Mouse (Mus musculus): ENCODE results near the gene Sbf1. TPM values are rescaled to one million over a fixed set of nuclear protein-coding genes. Genes with fewer than 3 reads are reported as not detected.

Sbf1 gene
- polyA plus RNA-seq (2015; fragmentation: Nextera tagmentation; extraction: Ambion mirVana): 47.6 and 49.5 TPM in 2 replicates

DNA sequence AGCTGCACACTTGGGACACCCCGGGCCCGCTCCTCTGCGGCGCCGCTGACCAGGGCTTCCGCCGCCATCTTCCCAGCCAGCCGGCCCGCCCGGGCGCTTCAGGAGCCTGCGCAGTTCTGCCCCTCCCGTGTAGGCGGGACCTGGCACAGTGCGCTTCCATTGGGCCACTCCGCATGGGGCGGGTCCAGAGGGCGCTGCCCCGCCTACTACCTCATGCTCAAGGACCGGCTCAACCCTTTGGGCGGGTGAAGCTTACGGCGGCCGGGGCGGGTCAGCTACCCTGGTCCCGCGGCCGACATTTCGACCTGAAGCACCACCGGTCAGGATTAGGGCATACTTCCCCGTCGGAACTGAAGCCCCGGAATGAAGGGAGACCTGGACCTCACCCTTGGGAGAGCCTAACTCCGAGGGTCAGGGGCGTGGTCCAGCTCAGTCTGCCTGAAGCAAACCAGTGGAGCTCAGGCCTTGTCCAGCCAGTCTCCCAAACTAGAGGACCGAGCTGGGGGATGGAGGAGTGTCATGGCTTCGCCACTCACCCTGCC, at the start of gene Sbf1:
Sbf1 (minus strand) TSS at position 122 of the 542 bp plus-strand sequence.
- Histone ChIP-seq H3K4me2 (ENCODE audit: low read depth, low read length) (peak within 1 kb of the TSS; percentile 67), H3K27me3 (ENCODE audit: control insufficient read depth, insufficient read depth, low read length) (no peaks in the 10 kb centered on the region)
- under 1% methylated on average over 37 of the region's 37 CpGs for WGBS

GRCm38 (mm10) chr15:89363051-89363450, 47.9 kb upstream of the Sbf1 start:
- Histone ChIP-seq H3K4me2 (ENCODE audit: low read depth, low read length) (no peak overlapping the region), H3K9ac (ENCODE audit: low read length) (no peak overlapping the region), H3K36me3 (ENCODE audit: control insufficient read depth, insufficient read depth, low read length) (peaks cover 38% of the 10 kb centered on the region), H3K9me3 (replicated peaks; ENCODE audit: control insufficient read depth, low read length) (no peaks in the 10 kb centered on the region), H3K27me3 (ENCODE audit: control insufficient read depth, insufficient read depth, low read length) (no peaks in the 10 kb centered on the region), H3K4me3 (replicated peaks; ENCODE audit: low read length) (no peak overlapping the region), H3K4me1 (ENCODE audit: control insufficient read depth, insufficient read depth, low read length) (0 out of 2 replicates have a peak, but pooled peaks cover 3% of the 10 kb centered on the region), H3K27ac (ENCODE audit: low read length) (no peak overlapping the region)
- WGBS: 83% methylated on average over 7 of the region's 7 CpGs
- ATAC-seq (ENCODE audit: insufficient read depth, low FRiP score): no peak

More for the DNA sequence above, at the start of gene Sbf1:
- Histone ChIP-seq H3K36me3 (ENCODE audit: control insufficient read depth, insufficient read depth, low read length) (no peaks in the 10 kb centered on the region), H3K4me1 (ENCODE audit: control insufficient read depth, insufficient read depth, low read length) (peaks cover 19% of the 10 kb centered on the region), H3K4me3 (replicated peaks; ENCODE audit: low read length) (peak within 1 kb of the TSS; percentile 93), H3K27ac (ENCODE audit: low read length) (peak within 1 kb of the TSS; percentile 43; the same call in 1 of the 2 replicates), H3K9ac (ENCODE audit: low read length) (peak within 1 kb of the TSS; percentile 96), H3K9me3 (replicated peaks; ENCODE audit: control insufficient read depth, low read length) (no peaks in the 10 kb centered on the region)
- peak; percentile 99 for ATAC-seq (ENCODE audit: insufficient read depth, low FRiP score)

DNA sequence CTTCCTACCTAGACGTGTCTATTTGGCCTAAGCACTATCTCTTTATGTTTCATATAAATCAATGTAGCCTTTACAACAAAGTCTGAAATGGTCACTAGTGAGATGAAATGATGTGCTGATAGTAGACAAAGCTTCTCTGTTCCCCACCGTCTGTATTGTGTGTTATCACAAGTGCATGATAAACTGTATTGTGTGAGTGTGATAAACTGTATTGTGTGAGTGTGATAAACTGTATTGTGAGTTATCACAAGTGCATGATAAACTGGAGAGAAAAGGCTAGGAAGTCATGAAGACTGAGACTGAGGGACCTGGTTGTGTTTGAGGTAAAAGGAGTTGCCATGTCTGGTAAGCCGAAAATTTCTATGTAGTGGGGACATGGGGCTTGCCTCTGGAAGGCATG, 43.7 kb upstream of the Sbf1 start:
- no peaks in the 10 kb centered on the region for H3K27me3 ChIP-seq (ENCODE audit: control insufficient read depth, insufficient read depth, low read length)
- H3K9ac ChIP-seq (ENCODE audit: low read length): no peak overlapping the region
- peaks cover 13% of the 10 kb centered on the region for H3K4me1 ChIP-seq (ENCODE audit: control insufficient read depth, insufficient read depth, low read length)
- peaks cover 16% of the 10 kb centered on the region for H3K36me3 ChIP-seq (ENCODE audit: control insufficient read depth, insufficient read depth, low read length)
- H3K4me3 ChIP-seq (replicated peaks; ENCODE audit: low read length): no peak overlapping the region
- H3K27ac ChIP-seq (ENCODE audit: low read length): no peak overlapping the region
- H3K4me2 ChIP-seq (ENCODE audit: low read depth, low read length): no peak overlapping the region
- no peak for ATAC-seq (ENCODE audit: insufficient read depth, low FRiP score)
- H3K9me3 ChIP-seq (replicated peaks; ENCODE audit: control insufficient read depth, low read length): no peaks in the 10 kb centered on the region
- WGBS: 73% methylated on average over 3 of the region's 3 CpGs

GRCm38 (mm10) chr15:89356372-89356771, 41.3 kb upstream of the Sbf1 start:
- no peaks in the 10 kb centered on the region for H3K9me3 ChIP-seq (replicated peaks; ENCODE audit: control insufficient read depth, low read length)
- under 1% methylated on average over 15 of the region's 15 CpGs for WGBS
- H3K27ac ChIP-seq (ENCODE audit: low read length): peak overlapping the region; percentile 96
- H3K4me2 ChIP-seq (ENCODE audit: low read depth, low read length): peak overlapping the region; percentile 77
- ATAC-seq (ENCODE audit: insufficient read depth, low FRiP score): peak; percentile 75; the same call in 1 of the 2 replicates
- H3K27me3 ChIP-seq (ENCODE audit: control insufficient read depth, insufficient read depth, low read length): no peaks in the 10 kb centered on the region
- H3K4me1 ChIP-seq (ENCODE audit: control insufficient read depth, insufficient read depth, low read length): peaks cover 13% of the 10 kb centered on the region
- peaks cover 24% of the 10 kb centered on the region for H3K36me3 ChIP-seq (ENCODE audit: control insufficient read depth, insufficient read depth, low read length)
- H3K4me3 ChIP-seq (replicated peaks; ENCODE audit: low read length): peak overlapping the region; percentile 86
- H3K9ac ChIP-seq (ENCODE audit: low read length): peak overlapping the region; percentile 86

DNA sequence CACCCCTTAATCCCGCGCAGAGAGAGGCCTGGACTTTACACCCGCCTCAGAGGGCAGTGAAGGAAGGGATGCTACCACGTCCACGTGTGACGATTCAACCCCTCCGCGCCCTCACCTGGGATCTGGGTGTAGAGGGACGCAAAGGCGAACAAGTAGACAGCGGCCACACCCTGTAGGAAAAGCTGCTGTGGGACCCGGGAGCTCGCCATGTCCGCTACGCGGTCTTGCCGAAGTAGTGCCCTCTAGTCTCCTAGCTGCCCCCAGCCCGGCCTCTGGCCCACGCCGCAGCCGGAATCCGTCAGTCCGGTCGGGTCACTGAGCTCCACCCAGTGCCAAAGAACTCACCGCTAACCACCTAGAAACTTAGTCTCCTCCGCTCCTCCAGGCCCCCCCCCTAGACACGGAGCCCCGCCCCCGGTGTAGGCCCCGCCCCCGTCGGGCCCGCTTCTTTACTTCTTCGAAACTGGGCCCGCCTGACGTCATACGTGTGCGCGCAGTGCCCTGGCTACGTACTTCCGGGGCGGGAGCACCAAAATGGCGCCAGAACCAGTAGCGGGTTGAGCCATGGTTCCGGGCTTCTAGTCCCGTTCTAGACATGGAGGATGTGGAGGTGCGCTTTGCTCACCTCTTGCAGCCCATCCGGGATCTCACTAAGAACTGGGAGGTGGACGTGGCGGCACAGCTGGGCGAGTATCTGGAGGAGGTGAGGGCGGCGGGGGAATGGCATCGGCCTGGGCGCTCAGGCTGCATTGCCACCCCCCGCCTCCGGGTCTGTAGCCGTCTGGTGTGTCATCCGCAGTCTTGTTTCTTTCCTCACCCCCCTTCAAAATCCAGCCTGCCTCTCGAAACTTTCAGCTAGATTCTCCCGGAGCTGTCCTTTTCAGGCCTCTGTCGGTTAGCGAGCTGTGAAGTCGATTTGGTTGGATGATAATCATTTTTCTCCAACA, 40.4 kb upstream of the Sbf1 start, which contains the start of the genes Lmf2 and Ncaph2:
Lmf2 (minus strand) TSS at position 419 of the 947 bp plus-strand sequence.
Ncaph2 (plus strand) TSS at position 479 of the 947 bp plus-strand sequence.
- Histone ChIP-seq H3K36me3 (ENCODE audit: control insufficient read depth, insufficient read depth, low read length) (peaks cover 17% of the 10 kb centered on the region), H3K9me3 (replicated peaks; ENCODE audit: control insufficient read depth, low read length) (no peaks in the 10 kb centered on the region), H3K4me2 (ENCODE audit: low read depth, low read length) (peak within 1 kb of the TSS; percentile 96), H3K27ac (ENCODE audit: low read length) (peak within 1 kb of the TSS; percentile 96), H3K4me3 (replicated peaks; ENCODE audit: low read length) (peak within 1 kb of the TSS; percentile 86), H3K4me1 (ENCODE audit: control insufficient read depth, insufficient read depth, low read length) (peaks cover 13% of the 10 kb centered on the region), H3K9ac (ENCODE audit: low read length) (peak within 1 kb of the TSS; percentile 86), H3K27me3 (ENCODE audit: control insufficient read depth, insufficient read depth, low read length) (no peaks in the 10 kb centered on the region)
- WGBS: under 1% methylated on average over 64 of the region's 64 CpGs
- peak; percentile 92 for ATAC-seq (ENCODE audit: insufficient read depth, low FRiP score)

DNA sequence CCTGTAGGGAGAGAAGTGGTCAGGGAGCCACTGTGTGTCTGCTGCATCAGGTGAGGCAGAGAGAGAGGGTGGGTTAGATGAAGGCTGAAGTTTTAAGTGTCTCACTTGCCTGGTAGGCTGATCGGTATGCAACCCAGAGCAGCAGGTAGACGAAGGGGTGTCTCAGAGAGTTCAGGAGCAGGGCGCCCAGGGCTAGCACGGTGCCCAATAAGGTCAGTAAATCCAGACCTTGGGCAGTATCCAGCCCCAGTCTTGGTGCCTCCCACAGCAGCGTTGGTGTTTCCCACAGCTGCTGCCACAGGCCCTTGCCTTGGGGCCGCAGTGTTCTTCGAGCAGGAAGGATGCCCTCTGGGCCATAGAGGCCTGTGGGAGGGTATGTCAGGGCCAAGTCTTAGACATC, 39.3 kb upstream of the Sbf1 start:
- Histone ChIP-seq H3K4me1 (ENCODE audit: control insufficient read depth, insufficient read depth, low read length) (peaks cover 13% of the 10 kb centered on the region), H3K36me3 (ENCODE audit: control insufficient read depth, insufficient read depth, low read length) (peaks cover 14% of the 10 kb centered on the region), H3K4me2 (ENCODE audit: low read depth, low read length) (peak overlapping the region; percentile 96), H3K9ac (ENCODE audit: low read length) (peak overlapping the region; percentile 86), H3K9me3 (replicated peaks; ENCODE audit: control insufficient read depth, low read length) (no peaks in the 10 kb centered on the region), H3K27me3 (ENCODE audit: control insufficient read depth, insufficient read depth, low read length) (no peaks in the 10 kb centered on the region), H3K27ac (ENCODE audit: low read length) (no peak overlapping the region), H3K4me3 (replicated peaks; ENCODE audit: low read length) (peak overlapping the region; percentile 86)
- no peak for ATAC-seq (ENCODE audit: insufficient read depth, low FRiP score)
- 69% methylated on average over 7 of the region's 7 CpGs for WGBS

DNA sequence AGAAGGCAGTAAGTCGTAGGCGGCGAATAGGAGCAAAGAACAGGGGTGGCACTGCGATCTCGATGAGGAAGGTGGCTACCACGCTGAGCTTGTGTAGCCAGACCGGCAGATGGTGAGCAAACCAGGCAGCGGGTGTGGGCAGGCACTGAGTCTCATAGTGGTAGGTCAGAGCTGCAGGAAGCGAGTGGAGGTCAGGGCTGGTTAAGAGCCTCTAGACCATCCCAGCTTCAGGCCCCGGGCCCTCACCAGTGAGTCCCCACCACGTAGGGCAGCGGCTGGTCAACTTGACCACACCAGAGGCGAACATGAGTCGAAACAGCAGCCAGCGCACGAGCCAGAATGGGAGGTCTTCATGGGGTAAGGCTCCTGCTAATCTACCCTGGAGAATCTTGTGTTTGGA, 38.7 kb upstream of the Sbf1 start:
- Histone ChIP-seq H3K27ac (ENCODE audit: low read length) (no peak overlapping the region), H3K9me3 (replicated peaks; ENCODE audit: control insufficient read depth, low read length) (no peaks in the 10 kb centered on the region), H3K27me3 (ENCODE audit: control insufficient read depth, insufficient read depth, low read length) (no peaks in the 10 kb centered on the region), H3K4me1 (ENCODE audit: control insufficient read depth, insufficient read depth, low read length) (peaks cover 13% of the 10 kb centered on the region), H3K4me3 (replicated peaks; ENCODE audit: low read length) (no peak overlapping the region), H3K4me2 (ENCODE audit: low read depth, low read length) (no peak overlapping the region), H3K9ac (ENCODE audit: low read length) (0 out of 2 replicates have a peak overlapping the region, but pooled peaks have one; percentile 32), H3K36me3 (ENCODE audit: control insufficient read depth, insufficient read depth, low read length) (peaks cover 14% of the 10 kb centered on the region)
- 92% methylated on average over 16 of the region's 16 CpGs for WGBS
- ATAC-seq (ENCODE audit: insufficient read depth, low FRiP score): no peak

- no peak overlapping the region for H3K9ac ChIP-seq (ENCODE audit: low read length)
- WGBS: 92% methylated on average over 12 of the region's 12 CpGs
Observed at GRCm38 (mm10) chr15:89352795-89353194, 37.7 kb upstream of the Sbf1 start.

DNA sequence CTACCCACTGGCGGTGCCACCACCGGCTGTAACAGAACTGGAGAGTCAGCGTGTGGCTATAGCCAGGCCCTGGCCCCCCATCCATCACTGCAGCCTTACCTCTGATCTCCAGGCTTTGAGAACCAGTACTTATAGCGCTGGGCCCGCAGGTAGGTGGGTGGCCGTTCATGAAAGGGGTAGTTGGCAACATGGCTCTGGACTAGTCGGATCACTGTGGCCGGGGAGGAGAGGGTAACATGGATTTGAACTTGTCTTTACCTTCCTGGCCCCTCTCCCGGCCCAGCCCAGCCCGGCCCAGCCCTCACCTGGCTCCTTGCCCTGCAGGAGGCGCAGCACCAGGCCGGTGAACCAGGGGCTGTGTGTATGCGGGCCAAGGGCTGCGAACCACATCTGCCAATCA, 36.9 kb upstream of the Sbf1 start:
- Histone ChIP-seq H3K4me2 (ENCODE audit: low read depth, low read length) (no peak overlapping the region), H3K36me3 (ENCODE audit: control insufficient read depth, insufficient read depth, low read length) (peaks cover 14% of the 10 kb centered on the region), H3K4me1 (ENCODE audit: control insufficient read depth, insufficient read depth, low read length) (peaks cover 9% of the 10 kb centered on the region), H3K27ac (ENCODE audit: low read length) (no peak overlapping the region), H3K27me3 (ENCODE audit: control insufficient read depth, insufficient read depth, low read length) (no peaks in the 10 kb centered on the region), H3K9ac (ENCODE audit: low read length) (no peak overlapping the region), H3K9me3 (replicated peaks; ENCODE audit: control insufficient read depth, low read length) (no peaks in the 10 kb centered on the region), H3K4me3 (replicated peaks; ENCODE audit: low read length) (no peak overlapping the region)
- 93% methylated on average over 14 of the region's 14 CpGs for WGBS
- no peak for ATAC-seq (ENCODE audit: insufficient read depth, low FRiP score)

More at GRCm38 (mm10) chr15:89352795-89353194, 37.7 kb upstream of the Sbf1 start:
- peaks cover 14% of the 10 kb centered on the region for H3K36me3 ChIP-seq (ENCODE audit: control insufficient read depth, insufficient read depth, low read length)
- peaks cover 9% of the 10 kb centered on the region for H3K4me1 ChIP-seq (ENCODE audit: control insufficient read depth, insufficient read depth, low read length)
- no peaks in the 10 kb centered on the region for H3K9me3 ChIP-seq (replicated peaks; ENCODE audit: control insufficient read depth, low read length)
- no peak overlapping the region for H3K4me2 ChIP-seq (ENCODE audit: low read depth, low read length)
- H3K27ac ChIP-seq (ENCODE audit: low read length): no peak overlapping the region
- no peaks in the 10 kb centered on the region for H3K27me3 ChIP-seq (ENCODE audit: control insufficient read depth, insufficient read depth, low read length)
- no peak overlapping the region for H3K4me3 ChIP-seq (replicated peaks; ENCODE audit: low read length)
- ATAC-seq (ENCODE audit: insufficient read depth, low FRiP score): no peak
